Mouse (Mus musculus) forebrain, embryonic 11.5 days (tissue): Measurements from ENCODE around the gene Lypd8. TPM values are rescaled to one million over a fixed set of nuclear protein-coding genes. Genes with fewer than 3 reads are reported as not detected.

ENCODE experiments used
- ATAC-seq: fragments of 200-750 bp; cut with Nextera tagmentation; replicated peaks from 2 replicates; pipeline ENCODE4 v1.8.0; 2017; ENCODE audit warnings: moderate TSS enrichment; ENCODE audit not compliant: low FRiP score
- DNase-seq: peaks from one replicate; pipeline ENCODE4 v3.0.0-alpha.2; 2017; ENCODE audit warnings: low spot score
- H3K27ac ChIP-seq: fragments of 300-500 bp; sonication (generic); 2 replicates; pipeline ENCODE4 v1.5.1; 2014; ENCODE audit warnings: low read depth, low read length
- H3K27me3 ChIP-seq: fragments of 300-500 bp; sonication (generic); 2 replicates; pipeline ENCODE4 v1.6.1; 2014; ENCODE audit warnings: mild to moderate bottlenecking, low read length, mixed read lengths; ENCODE audit not compliant: control insufficient read depth, insufficient read depth
- H3K36me3 ChIP-seq: fragments of 300-500 bp; sonication (generic); 2 replicates; pipeline ENCODE4 v1.6.1; 2014; ENCODE audit warnings: mild to moderate bottlenecking, low read length, moderate library complexity, mixed read lengths; ENCODE audit not compliant: control insufficient read depth, insufficient read depth
- H3K4me1 ChIP-seq: fragments of 300-500 bp; sonication (generic); replicated peaks from 2 replicates; pipeline ENCODE4 v1.6.1; 2014; ENCODE audit warnings: low read length, mixed read lengths; ENCODE audit not compliant: control insufficient read depth, insufficient read depth
- H3K4me2 ChIP-seq: fragments of 300-500 bp; sonication (generic); 2 replicates; pipeline ENCODE4 v1.6.1; 2014; ENCODE audit warnings: low read depth, mild to moderate bottlenecking, low read length, moderate library complexity, mixed read lengths; ENCODE audit not compliant: severe bottlenecking
- H3K4me3 ChIP-seq: fragments of 300-500 bp; sonication (generic); 2 replicates; pipeline ENCODE4 v1.5.1; 2014; ENCODE audit warnings: low read depth, low read length
- H3K9ac ChIP-seq: fragments of 300-500 bp; sonication (generic); 2 replicates; pipeline ENCODE4 v1.6.1; 2014; ENCODE audit warnings: low read length
- H3K9me3 ChIP-seq: fragments of 300-500 bp; sonication (generic); 2 replicates; pipeline ENCODE4 v1.6.1; 2016; ENCODE audit warnings: low read length, mixed read lengths; ENCODE audit not compliant: control insufficient read depth
- WGBS: fragments of 180-500 bp; shearing (Covaris S2); extraction: QIAGEN DNeasy Blood & Tissue Kit; methylation state at CpG from one replicate; pipeline ENCODE4 v1.1.7; 2014; 5-methylcytosine and 5-hydroxymethylcytosine counted together
- polyA plus RNA-seq: library from polyadenylated mRNA; unstranded; fragments of >200 nt; fragmentation: Nextera tagmentation; extraction: Ambion mirVana; gene quantifications from 2 replicates; pipeline ENCODE4 v1.2.1, GENCODE M21; 2014

Gene Lypd8
- polyA plus RNA-seq, 1 experiment from 2014 or later, result not detected

DNA sequence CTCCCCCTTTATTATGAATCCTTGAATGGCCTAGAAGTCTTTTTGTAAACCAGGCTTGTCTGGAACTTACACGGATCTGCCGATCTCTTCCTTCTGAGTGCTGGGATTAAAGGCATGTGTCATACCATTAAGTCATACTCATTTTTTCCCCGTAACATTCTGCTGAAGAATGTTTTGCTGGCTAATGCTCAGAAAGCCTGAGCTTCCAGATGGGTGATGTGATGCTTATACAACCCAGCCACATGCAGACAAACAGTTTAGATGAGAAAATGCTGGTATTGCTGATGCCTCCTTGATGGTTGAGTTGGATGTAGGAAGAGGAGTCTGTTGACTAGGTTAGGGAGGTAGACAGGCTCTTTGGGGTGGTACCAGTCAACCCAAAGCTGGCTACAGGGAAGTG, 39.5 kb downstream of the Lypd8 start:
- no peak overlapping the region for H3K27ac ChIP-seq
- no peak overlapping the region for H3K9ac ChIP-seq
- no peak overlapping the region for H3K4me2 ChIP-seq
- WGBS, result 78% methylated on average over 3 of the region's 3 CpGs
- no peaks in the 10 kb centered on the region for H3K4me1 ChIP-seq
- H3K36me3 ChIP-seq, result no peaks in the 10 kb centered on the region
- H3K27me3 ChIP-seq, result no peaks in the 10 kb centered on the region
- no peak overlapping the region for H3K4me3 ChIP-seq
- H3K9me3 ChIP-seq, result no peaks in the 10 kb centered on the region
- DNase-seq (no peak), ATAC-seq (no peak)

DNA sequence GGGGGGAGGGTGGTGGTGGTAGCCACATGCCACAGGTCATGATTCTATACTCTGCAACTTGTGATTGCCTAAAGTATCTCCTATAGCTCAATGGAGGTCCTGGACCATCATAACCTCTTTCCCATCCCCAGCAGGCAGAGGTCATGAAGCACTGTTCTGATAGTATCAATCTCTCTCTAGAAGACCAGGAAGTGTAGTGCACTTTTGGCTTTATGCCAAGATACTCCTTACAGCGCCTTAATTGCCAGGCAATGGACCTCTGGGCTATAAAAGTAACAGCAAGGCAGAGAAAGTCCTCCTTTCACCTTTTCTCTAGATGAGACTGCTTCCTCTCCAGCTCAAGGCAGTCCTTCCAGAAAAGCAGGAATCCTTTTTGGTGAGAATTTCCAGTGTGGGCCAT, 42.0 kb downstream of the Lypd8 start, which contains the start of gene 1810065E05Rik:
TSS of gene 1810065E05Rik (plus strand) at position 297 of the 400 bp plus-strand sequence.
- H3K36me3 ChIP-seq, result no peaks in the 10 kb centered on the region
- H3K27ac ChIP-seq, result no peak within 1 kb of the TSS
- 79% methylated on average over 1 of the region's 1 CpGs for WGBS
- no peak for ATAC-seq
- no peaks in the 10 kb centered on the region for H3K4me1 ChIP-seq
- H3K27me3 ChIP-seq, result no peaks in the 10 kb centered on the region
- no peak for DNase-seq
- no peak within 1 kb of the TSS for H3K4me2 ChIP-seq
- no peak within 1 kb of the TSS for H3K9ac ChIP-seq
- no peak within 1 kb of the TSS for H3K4me3 ChIP-seq
- H3K9me3 ChIP-seq, result no peaks in the 10 kb centered on the region

- Histone ChIP-seq H3K4me3 (no peak within 1 kb of the TSS), H3K4me2 (no peak within 1 kb of the TSS), H3K9ac (no peak within 1 kb of the TSS), H3K27ac (no peak within 1 kb of the TSS), H3K27me3 (no peaks in the 10 kb centered on the region), H3K4me1 (no peaks in the 10 kb centered on the region), H3K9me3 (no peaks in the 10 kb centered on the region), H3K36me3 (no peaks in the 10 kb centered on the region)
- DNase-seq, result no peak
- 82% methylated on average over 3 of the region's 3 CpGs for WGBS
- ATAC-seq, result no peak
Measured at GRCm38 (mm10) chr11:58432259-58432658, 53.4 kb downstream of the Lypd8 start, which contains the start of gene Gm12253. Gene Gm12253 (plus strand): TSS chr11:58432559.

GRCm38 (mm10) chr11:58437866-58438265, 59.0 kb downstream of the Lypd8 start:
- Histone ChIP-seq H3K27ac (no peak overlapping the region), H3K4me3 (no peak overlapping the region), H3K4me2 (no peak overlapping the region), H3K9me3 (no peaks in the 10 kb centered on the region), H3K9ac (no peak overlapping the region), H3K4me1 (no peaks in the 10 kb centered on the region), H3K36me3 (no peaks in the 10 kb centered on the region), H3K27me3 (no peaks in the 10 kb centered on the region)
- DNase-seq (no peak), ATAC-seq (no peak)
- 55% methylated on average over 5 of the region's 5 CpGs for WGBS

Other genes with a start within 250 kb of the Lypd8 start
- gene Gemin5, start 210.5 kb upstream of the Lypd8 start, polyA plus RNA-seq, result 27.4 and 27.7 TPM in 2 replicates
- gene Mrpl22, start 207.4 kb upstream of the Lypd8 start, polyA plus RNA-seq, result 119 TPM in 2 replicates
- 2.0 and 2.3 TPM in 2 replicates for gene Igtp, start 179.5 kb upstream of the Lypd8 start, polyA plus RNA-seq
- gene Irgm2, start 179.4 kb upstream of the Lypd8 start, polyA plus RNA-seq, result 0.28 and 0.47 TPM in 2 replicates
- 0.08 TPM in 1 of 2 replicates, not detected in the other for gene 4930438A08Rik, start 104.2 kb upstream of the Lypd8 start, polyA plus RNA-seq
- 17.4 and 20.0 TPM in 2 replicates for gene Zfp692, start 72.0 kb upstream of the Lypd8 start, polyA plus RNA-seq
- 30.6 and 33.2 TPM in 2 replicates for gene Zfp672, start 48.7 kb upstream of the Lypd8 start, polyA plus RNA-seq
- gene Sh3bp5l, start 48.3 kb upstream of the Lypd8 start, polyA plus RNA-seq, result 36.7 and 41.0 TPM in 2 replicates
- not detected in 2 replicates for gene 1810065E05Rik, start 42.1 kb downstream of the Lypd8 start, polyA plus RNA-seq
- not detected in 2 replicates for gene Gm12253, start 53.5 kb downstream of the Lypd8 start, polyA plus RNA-seq
- gene Lypd9, start 73.9 kb downstream of the Lypd8 start, polyA plus RNA-seq, result not detected in 2 replicates
- gene Olfr30, start 83.2 kb downstream of the Lypd8 start, polyA plus RNA-seq, result not detected in 2 replicates
- gene Olfr332, start 113.5 kb downstream of the Lypd8 start, polyA plus RNA-seq, result not detected in 2 replicates
- gene Olfr331, start 123.5 kb downstream of the Lypd8 start, polyA plus RNA-seq, result not detected in 2 replicates
- not detected in 2 replicates for gene Olfr330, start 155.8 kb downstream of the Lypd8 start, polyA plus RNA-seq
- not detected in 2 replicates for gene Olfr329-ps, start 167.4 kb downstream of the Lypd8 start, polyA plus RNA-seq
- 0.07 and 0.12 TPM in 2 replicates for gene Olfr328, start 176.6 kb downstream of the Lypd8 start, polyA plus RNA-seq
- gene Olfr224, start 191.5 kb downstream of the Lypd8 start, polyA plus RNA-seq, result not detected in 2 replicates
- not detected in 2 replicates for gene Olfr325, start 198.7 kb downstream of the Lypd8 start, polyA plus RNA-seq
- not detected in 2 replicates for gene Olfr324, start 216.1 kb downstream of the Lypd8 start, polyA plus RNA-seq
- gene 2210407C18Rik, start 237.0 kb downstream of the Lypd8 start, polyA plus RNA-seq, result not detected in 2 replicates